Mouse (Mus musculus) limb, embryonic 12.5 days (tissue): Measurements from ENCODE around the gene Olfr685. TPM values are rescaled to one million over a fixed set of nuclear protein-coding genes. Genes with fewer than 3 reads are reported as not detected.

ENCODE experiments used
- polyA plus RNA-seq: library from polyadenylated mRNA; unstranded; fragments of >200 nt; fragmentation: Nextera tagmentation; extraction: Ambion mirVana; gene quantifications from 2 replicates; pipeline ENCODE4 v1.2.1, GENCODE M21; 2016

The Olfr685 gene
- polyA plus RNA-seq, 1 experiment from 2014 or later = not detected

Other genes with a start within 250 kb of the Olfr685 start
- gene Olfr670, start 223.4 kb downstream of the Olfr685 start, polyA plus RNA-seq = not detected in 2 replicates
- not detected in 2 replicates for gene Olfr671, start 206.9 kb downstream of the Olfr685 start, polyA plus RNA-seq
- gene Olfr672, start 184.0 kb downstream of the Olfr685 start, polyA plus RNA-seq = not detected in 2 replicates
- gene Olfr675, start 157.6 kb downstream of the Olfr685 start, polyA plus RNA-seq = not detected in 2 replicates
- not detected in 2 replicates for gene Olfr676, start 153.3 kb downstream of the Olfr685 start, polyA plus RNA-seq
- not detected in 2 replicates for gene Olfr677, start 134.6 kb downstream of the Olfr685 start, polyA plus RNA-seq
- gene Olfr678, start 121.5 kb downstream of the Olfr685 start, polyA plus RNA-seq = not detected in 2 replicates
- not detected in 2 replicates for gene Olfr679, start 104.8 kb downstream of the Olfr685 start, polyA plus RNA-seq
- not detected in 2 replicates for gene Olfr680-ps1, start 93.2 kb downstream of the Olfr685 start, polyA plus RNA-seq
- not detected in 2 replicates for gene Olfr681, start 69.2 kb downstream of the Olfr685 start, polyA plus RNA-seq
- not detected in 2 replicates for gene Olfr683, start 39.0 kb downstream of the Olfr685 start, polyA plus RNA-seq
- gene Olfr684, start 22.4 kb downstream of the Olfr685 start, polyA plus RNA-seq = not detected in 2 replicates
- gene Olfr686, start 21.5 kb upstream of the Olfr685 start, polyA plus RNA-seq = not detected in 2 replicates
- gene Olfr688, start 102.1 kb upstream of the Olfr685 start, polyA plus RNA-seq = not detected in 2 replicates
- gene Olfr689, start 125.2 kb upstream of the Olfr685 start, polyA plus RNA-seq = not detected in 2 replicates
- not detected in 2 replicates for gene Olfr690, start 148.1 kb upstream of the Olfr685 start, polyA plus RNA-seq
- gene Olfr691, start 156.3 kb upstream of the Olfr685 start, polyA plus RNA-seq = not detected in 2 replicates
- not detected in 2 replicates for gene Olfr692, start 182.2 kb upstream of the Olfr685 start, polyA plus RNA-seq
- not detected in 2 replicates for gene Gm5901, start 189.0 kb upstream of the Olfr685 start, polyA plus RNA-seq
- 45.5 and 47.8 TPM in 2 replicates for gene Fam160a2, start 214.0 kb upstream of the Olfr685 start, polyA plus RNA-seq
- not detected in 2 replicates for gene Cnga4, start 218.6 kb upstream of the Olfr685 start, polyA plus RNA-seq
- not detected in 2 replicates for gene Cckbr, start 239.7 kb upstream of the Olfr685 start, polyA plus RNA-seq